Mouse (Mus musculus) embryo, embryonic 10 days (tissue): ENCODE measurements around the gene Phb2.
"Not testable (repeated sequence)": the region's sequence is repeated elsewhere in the genome, so short reads cannot be mapped to it uniquely, and the experiment has no call there.

Experiments
- DNase-seq: peaks from one replicate; pipeline ENCODE4 v3.0.0-alpha.2; 2015; ENCODE audit warnings: low spot score

Phb2 gene

GRCm38 (mm10) chr6:124711824-124712782, at the start of gene Phb2, which contains the start of gene Emg1:
TSS of gene Phb2 (plus strand) at chr6:124712336.
TSS of gene Emg1 (minus strand) at chr6:124712178.
- peak; percentile 98 for DNase-seq

GRCm38 (mm10) chr6:124662477-124663423, 49.4 kb upstream of the Phb2 start, which contains the start of gene Lpcat3:
TSS of gene Lpcat3 (plus strand) at chr6:124663027.
- peak; percentile 97 for DNase-seq

GRCm38 (mm10) chr6:124663424-124663795, 48.7 kb upstream of the Phb2 start:
- no peak for DNase-seq

GRCm38 (mm10) chr6:124664256-124664655, 47.9 kb upstream of the Phb2 start:
- no peak for DNase-seq

- no peak for DNase-seq
Measured at GRCm38 (mm10) chr6:124665011-124665410, 47.1 kb upstream of the Phb2 start.

- no peak for DNase-seq
Measured at GRCm38 (mm10) chr6:124669234-124669859, 42.8 kb upstream of the Phb2 start.

GRCm38 (mm10) chr6:124670281-124670900, 41.7 kb upstream of the Phb2 start:
- no peak for DNase-seq

GRCm38 (mm10) chr6:124672100-124672499, 40.0 kb upstream of the Phb2 start:
- DNase-seq, result no peak

- DNase-seq, result no peak
Measured at GRCm38 (mm10) chr6:124673619-124674018, 38.5 kb upstream of the Phb2 start.

GRCm38 (mm10) chr6:124674591-124674990, 37.5 kb upstream of the Phb2 start:
- DNase-seq, result no peak

- DNase-seq, result no peak
Measured at GRCm38 (mm10) chr6:124676171-124676570, 36.0 kb upstream of the Phb2 start.

GRCm38 (mm10) chr6:124678769-124679168, 33.4 kb upstream of the Phb2 start:
- DNase-seq, result no peak

GRCm38 (mm10) chr6:124679486-124679885, 32.6 kb upstream of the Phb2 start:
- DNase-seq, result no peak

- DNase-seq, result not testable (repeated sequence)
Measured at GRCm38 (mm10) chr6:124682291-124682690, 29.8 kb upstream of the Phb2 start.

GRCm38 (mm10) chr6:124683591-124684417, 28.3 kb upstream of the Phb2 start:
- no peak for DNase-seq

- DNase-seq, result no peak
Measured at GRCm38 (mm10) chr6:124685606-124686386, 26.3 kb upstream of the Phb2 start.

GRCm38 (mm10) chr6:124686644-124687043, 25.5 kb upstream of the Phb2 start:
- not testable (repeated sequence) for DNase-seq

- no peak for DNase-seq
Measured at GRCm38 (mm10) chr6:124688151-124688758, 23.9 kb upstream of the Phb2 start.

GRCm38 (mm10) chr6:124689011-124689410, 23.1 kb upstream of the Phb2 start:
- DNase-seq, result no peak
